Mouse (Mus musculus): ENCODE results near the gene Dcbld1.

The Dcbld1 gene

GRCm38 (mm10) chr10:52233301-52233968 lies at the start of gene Dcbld1:
Dcbld1 (plus strand) TSS chr10:52233619.
- CTCF ChIA-PET, result no interaction called here

- CTCF ChIA-PET, result no interaction called here
These were observed 47.5 kb upstream of the Dcbld1 start for GRCm38 (mm10) chr10:52185900-52186299.

DNA sequence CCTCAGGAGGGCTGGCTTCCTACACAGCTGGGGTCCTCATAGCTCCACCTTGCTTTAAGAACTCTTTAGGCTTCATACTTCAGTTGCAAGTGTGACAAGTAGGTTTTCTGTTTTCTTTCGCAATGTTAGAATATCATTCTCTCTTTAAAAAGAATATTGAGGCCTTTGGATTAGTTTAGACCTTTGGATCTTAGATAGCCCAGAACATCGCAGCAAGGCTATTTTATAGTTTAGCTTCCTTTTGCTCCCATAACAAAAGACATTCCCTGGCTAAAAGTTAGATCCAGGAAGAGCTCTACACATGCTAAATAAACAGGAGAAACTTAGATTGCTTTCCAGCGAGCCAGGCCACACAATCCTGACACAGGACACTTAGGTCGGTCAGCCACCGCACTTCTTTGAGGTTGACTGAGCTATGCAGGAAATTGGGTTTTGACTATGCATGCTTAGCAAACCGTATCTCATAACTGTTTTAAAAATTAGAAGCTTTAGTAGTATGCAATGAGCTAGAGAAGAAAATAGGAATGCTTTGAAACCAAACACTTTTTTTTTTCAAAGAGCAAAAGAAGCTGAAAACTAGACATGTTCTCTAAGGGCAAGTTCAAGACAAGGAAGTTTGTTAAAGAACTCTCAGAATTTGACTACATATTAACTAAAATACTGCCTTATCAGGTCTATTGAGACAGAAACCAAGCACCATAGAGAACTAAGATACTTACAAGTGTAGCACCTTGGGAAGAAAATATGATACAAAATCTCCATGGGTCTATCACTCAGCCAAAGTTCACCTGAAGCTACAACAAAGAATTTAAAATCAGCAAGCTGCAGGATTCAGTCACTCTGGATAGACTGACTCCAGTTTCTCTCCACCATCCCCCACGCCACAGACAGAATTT lies 38.2 kb upstream of the Dcbld1 start, which contains the start of gene Ros1:
TSS of gene Ros1 (minus strand) at position 288 of the 896 bp plus-strand sequence.
- CTCF ChIA-PET, result no interaction called here

DNA sequence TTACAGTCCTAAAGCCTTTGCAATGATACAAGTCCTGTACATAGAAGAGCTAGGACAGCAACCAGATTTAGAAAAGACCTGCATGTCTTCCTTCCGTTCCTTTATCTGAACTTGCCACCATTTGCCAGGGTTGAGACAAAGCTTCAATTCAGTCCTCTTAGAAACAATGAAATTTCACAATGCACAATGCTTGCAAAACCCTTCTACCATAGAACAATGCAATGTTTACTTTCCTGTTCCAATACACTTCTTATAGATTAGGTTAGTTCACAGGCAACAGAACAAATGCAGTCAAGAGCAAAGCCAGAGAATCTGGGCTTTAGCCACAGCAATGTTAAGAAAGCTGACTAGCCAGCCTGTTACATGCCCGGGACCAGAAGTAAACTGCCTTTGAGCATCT lies 29.4 kb upstream of the Dcbld1 start:
- CTCF ChIA-PET, result no interaction called here

GRCm38 (mm10) chr10:52215267-52215818 lies 18.1 kb upstream of the Dcbld1 start:
- CTCF ChIA-PET, result no interaction called here

DNA sequence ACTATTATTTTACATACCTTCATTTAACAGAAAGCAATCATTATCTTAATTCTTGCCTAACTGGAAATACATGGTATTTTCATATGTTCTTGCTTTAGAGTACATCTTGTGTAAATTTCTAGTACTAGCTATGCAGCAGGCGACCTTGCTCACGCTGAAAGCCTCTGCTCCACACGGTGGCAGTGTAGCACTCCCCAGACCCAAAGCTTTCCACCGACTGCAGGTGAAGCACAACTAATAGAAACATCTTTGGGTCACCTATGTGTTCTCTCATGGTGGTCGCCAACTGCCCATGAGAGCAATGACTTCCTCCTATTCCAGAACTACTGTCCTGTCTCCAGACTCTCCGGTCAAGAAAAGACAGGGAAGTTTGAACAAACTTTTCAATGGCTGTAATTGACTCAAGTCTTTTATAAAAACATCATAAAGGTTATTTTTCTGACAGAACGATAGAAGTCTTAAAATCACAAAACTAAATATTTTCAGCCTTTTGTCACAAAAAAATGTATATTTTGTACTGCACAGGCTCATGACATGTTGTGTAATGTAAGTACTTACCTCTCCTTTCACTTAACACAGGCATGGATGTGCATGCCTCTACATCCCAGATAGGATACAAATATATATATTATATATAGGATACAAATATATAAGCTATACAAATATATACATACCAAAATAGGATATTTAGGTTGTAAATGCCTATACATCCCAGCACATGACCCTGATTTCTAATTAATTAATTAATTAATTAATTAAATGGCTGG lies 16.4 kb upstream of the Dcbld1 start:
- CTCF ChIA-PET, result interaction anchor here (1.0 kb wide), 1 partner anchor 166 kb away, joined by 3 read pairs; no protein-coding TSS in a partner anchor

GRCm38 (mm10) chr10:52217564-52217934 lies 15.9 kb upstream of the Dcbld1 start:
- CTCF ChIA-PET, result interaction anchor here (1.0 kb wide), 1 partner anchor 165 kb away, joined by 3 read pairs; no protein-coding TSS in a partner anchor

GRCm38 (mm10) chr10:52219600-52219999 lies 13.8 kb upstream of the Dcbld1 start:
- CTCF ChIA-PET, result no interaction called here

DNA sequence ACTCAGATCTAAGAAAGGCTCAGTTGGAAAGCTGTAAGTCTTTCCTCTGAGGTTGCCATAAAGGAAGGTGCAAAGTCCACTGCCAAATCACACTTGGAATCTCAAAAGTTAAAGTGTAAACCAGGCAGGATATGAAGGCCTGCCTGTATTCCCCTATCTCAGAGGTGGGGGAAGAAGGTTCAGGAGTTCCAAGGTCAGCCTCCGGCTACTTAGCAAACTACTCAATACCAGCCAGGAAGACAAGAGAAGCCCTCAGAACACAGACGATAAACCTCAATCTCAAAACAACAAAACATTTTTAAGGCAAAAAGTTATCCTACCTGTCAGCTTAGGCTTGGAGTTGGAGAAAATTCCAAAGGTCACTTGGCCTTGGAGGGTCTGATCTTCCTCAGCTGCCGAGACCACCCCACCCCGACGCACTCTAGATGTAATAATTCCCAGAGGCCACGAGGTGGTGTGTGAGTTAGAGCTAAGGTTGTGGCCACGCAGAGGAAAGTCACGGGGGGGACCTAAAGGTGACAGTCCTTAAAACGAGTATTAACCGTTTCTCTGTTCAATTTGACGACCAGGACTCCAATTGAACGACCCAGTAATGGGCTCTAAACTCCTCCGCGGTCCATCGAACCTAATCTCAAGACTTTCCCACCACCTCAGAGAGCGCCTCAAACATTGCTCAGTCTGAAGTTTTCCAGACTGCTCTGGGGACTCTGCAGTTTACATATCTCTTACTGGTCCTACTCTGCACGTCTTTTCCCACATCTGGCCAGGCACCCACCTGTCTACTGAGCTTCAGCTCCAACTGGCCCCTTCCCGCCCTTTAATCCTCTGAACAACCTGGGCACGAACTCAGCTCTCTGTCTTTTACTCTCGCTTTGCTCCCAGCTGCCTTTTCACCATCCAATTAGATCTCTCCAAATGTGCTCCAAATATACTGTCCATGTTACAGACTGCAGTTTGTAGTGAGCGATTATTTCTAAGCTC lies 933 bp upstream of the Dcbld1 start:
- CTCF ChIA-PET, result interaction anchor here (0.7 kb wide), 1 partner anchor 631 kb away, joined by 3 read pairs; no protein-coding TSS in a partner anchor

DNA sequence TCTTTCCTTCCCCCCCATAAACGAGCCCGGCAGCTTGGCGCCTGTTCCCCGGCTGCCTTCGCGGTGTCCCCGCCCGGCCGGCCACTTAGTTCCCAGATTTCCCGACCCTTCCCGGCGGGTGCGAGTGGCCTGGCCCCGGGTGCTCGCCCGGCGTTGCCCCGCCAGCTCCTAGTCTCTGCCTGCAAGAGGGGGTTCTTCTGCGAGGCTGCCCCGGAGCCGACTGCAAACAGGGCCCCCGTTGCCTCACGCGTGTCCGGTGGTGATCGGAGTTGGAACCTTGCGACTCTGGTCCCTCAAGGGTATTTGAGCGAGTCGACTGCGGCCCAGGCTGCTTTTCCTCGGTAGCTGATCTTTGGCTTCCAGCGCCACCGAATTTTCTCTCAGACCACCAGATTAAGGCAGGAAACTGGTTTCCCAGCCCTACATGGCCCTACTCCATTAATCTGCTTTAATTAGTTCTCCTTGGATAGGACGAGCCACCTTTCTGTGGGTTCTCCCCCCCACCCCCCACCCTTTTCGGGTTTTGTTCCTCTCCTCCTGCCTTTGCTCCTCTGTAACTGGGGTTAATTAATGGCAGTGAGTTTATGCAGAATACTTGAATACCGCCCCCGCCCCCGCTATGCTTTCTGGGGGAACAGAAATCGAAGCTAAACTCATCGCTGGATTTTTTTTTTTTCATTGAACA lies 692 bp downstream of the Dcbld1 start:
- CTCF ChIA-PET, result no interaction called here

DNA sequence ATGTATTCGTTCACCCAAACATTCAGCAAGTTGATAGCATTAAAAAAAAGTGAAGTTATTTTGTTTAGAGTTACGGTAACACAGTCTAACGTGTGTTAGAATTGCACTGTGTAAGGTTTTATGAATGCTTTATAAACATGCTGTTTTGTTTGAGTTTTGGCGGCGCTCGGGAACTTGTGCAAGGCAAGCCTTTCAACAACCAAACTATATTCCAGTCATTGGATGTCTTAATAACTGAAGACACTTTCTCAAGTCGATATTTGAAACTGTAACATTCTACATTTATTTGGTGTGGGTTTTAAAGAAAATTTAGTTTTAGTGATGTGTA lies 1.2 kb downstream of the Dcbld1 start:
- CTCF ChIA-PET, result no interaction called here

DNA sequence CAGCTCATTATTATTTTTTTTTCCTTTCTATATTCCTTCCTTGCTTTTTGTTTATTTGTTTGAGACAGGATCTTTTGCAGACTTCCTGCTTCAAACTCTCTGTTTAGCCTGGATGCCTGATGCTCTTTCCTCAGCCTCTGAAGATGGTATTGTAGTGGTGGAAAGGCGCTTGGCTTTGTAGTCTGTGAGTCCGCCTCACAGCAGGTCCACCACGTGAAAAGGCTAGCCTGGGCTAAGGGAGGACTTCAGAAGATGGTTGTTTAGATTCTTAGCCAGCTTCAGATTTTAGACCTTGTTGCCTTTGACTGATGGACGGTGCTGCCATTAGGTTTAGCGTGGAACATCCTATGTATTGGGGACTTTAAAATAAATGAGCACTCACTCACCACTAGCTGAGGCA lies 2.0 kb downstream of the Dcbld1 start:
- CTCF ChIA-PET, result no interaction called here

DNA sequence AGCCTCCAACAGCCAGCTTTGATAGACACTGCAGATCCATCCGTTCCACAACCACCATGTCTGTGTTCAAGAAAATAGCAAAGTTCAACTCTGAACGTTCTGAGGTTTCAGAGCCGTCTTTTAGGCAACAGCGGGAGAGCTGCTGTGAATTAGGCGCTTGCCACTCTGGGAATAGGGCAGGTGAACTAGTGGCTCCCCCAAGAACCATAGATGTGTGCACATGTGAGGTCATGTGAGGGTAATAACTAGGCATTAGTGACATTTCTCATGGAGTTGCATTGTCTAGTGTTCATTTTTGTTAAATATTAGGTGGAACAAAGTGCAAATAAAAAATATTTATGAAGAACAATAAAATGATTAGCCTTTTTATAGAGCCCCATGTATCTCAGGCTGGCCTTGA lies 8.6 kb downstream of the Dcbld1 start:
- CTCF ChIA-PET, result no interaction called here

GRCm38 (mm10) chr10:52242680-52243323 lies 9.4 kb downstream of the Dcbld1 start:
- CTCF ChIA-PET, result interaction anchor here (0.7 kb wide), 1 partner anchor 24 kb away, joined by 5 read pairs; no protein-coding TSS in a partner anchor

DNA sequence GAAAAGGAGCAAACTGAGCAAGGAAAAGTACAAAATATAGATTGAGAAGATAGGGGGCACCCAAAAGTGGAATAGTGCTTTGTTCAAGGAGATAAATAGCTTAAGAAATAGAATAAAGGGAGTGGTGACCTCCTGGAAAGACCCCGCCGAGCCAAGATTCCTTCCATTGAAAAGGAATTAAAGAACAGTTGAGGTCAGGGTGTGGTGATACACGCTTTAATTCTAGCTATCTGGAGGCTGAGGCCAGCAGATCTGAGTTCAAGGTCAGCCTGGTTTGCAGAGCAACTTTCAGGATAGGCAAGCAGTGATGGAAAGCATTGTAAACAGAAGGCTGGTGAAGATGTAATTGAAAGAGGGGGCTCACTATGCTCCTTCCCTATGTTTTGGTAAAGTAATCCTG lies 12.8 kb downstream of the Dcbld1 start:
- CTCF ChIA-PET, result no interaction called here

GRCm38 (mm10) chr10:52252240-52252639 lies 18.8 kb downstream of the Dcbld1 start:
- CTCF ChIA-PET, result no interaction called here

- CTCF ChIA-PET, result no interaction called here
These were observed 20.0 kb downstream of the Dcbld1 start for GRCm38 (mm10) chr10:52253426-52253825.

DNA sequence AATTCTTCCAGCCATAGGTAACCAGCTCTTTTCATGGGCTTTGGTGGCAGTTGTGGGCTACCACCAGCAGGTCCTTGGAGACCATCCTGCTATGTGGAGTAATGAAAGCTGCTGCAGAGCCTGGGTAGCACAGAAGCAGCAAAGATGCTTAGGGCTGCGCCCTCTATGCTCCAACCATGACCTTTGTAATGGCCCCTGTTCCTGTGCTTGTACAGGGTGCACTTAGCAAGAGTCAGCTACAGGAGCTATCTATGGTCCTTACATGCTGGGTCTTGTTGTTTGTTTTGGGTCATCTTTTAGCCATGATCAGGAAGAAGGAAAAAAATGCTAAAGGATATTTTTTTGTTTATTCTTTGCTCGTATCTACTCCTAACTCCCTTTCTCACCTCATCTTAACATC lies 24.3 kb downstream of the Dcbld1 start:
- CTCF ChIA-PET, result no interaction called here

GRCm38 (mm10) chr10:52258180-52258948 lies 24.9 kb downstream of the Dcbld1 start:
- CTCF ChIA-PET, result no interaction called here

All from spleen, embryonic (tissue).